Mouse (Mus musculus) retina, postnatal 1 day (tissue): ENCODE results near the gene Ugt3a1.
"Not testable (repeated sequence)": the region's sequence is repeated elsewhere in the genome, so short reads cannot be mapped to it uniquely, and the experiment has no call there.

Experiments
- DNase-seq: peaks from one replicate; pipeline ENCODE4 v3.0.0-alpha.2; 2012

The Ugt3a1 gene

GRCm38 (mm10) chr15:9276838-9277295, at the start of gene Ugt3a1:
Ugt3a1 (plus strand) TSS chr15:9276888.
- DNase-seq = no peak

GRCm38 (mm10) chr15:9230917-9231316, 45.8 kb upstream of the Ugt3a1 start:
- DNase-seq = not testable (repeated sequence)

GRCm38 (mm10) chr15:9246345-9246744, 30.3 kb upstream of the Ugt3a1 start:
- no peak for DNase-seq

GRCm38 (mm10) chr15:9252891-9253290, 23.8 kb upstream of the Ugt3a1 start:
- no peak for DNase-seq

- DNase-seq = no peak
Measured at GRCm38 (mm10) chr15:9260621-9261020, 16.1 kb upstream of the Ugt3a1 start.

GRCm38 (mm10) chr15:9271876-9272275, 4.8 kb upstream of the Ugt3a1 start:
- DNase-seq = no peak

- DNase-seq = no peak
Measured at GRCm38 (mm10) chr15:9279026-9279425, 2.3 kb downstream of the Ugt3a1 start.

- DNase-seq = no peak
Measured at GRCm38 (mm10) chr15:9279596-9279995, 2.9 kb downstream of the Ugt3a1 start.

- DNase-seq = no peak
Measured at GRCm38 (mm10) chr15:9283165-9283564, 6.5 kb downstream of the Ugt3a1 start.

- DNase-seq = no peak
Measured at GRCm38 (mm10) chr15:9289660-9290059, 13.0 kb downstream of the Ugt3a1 start.

GRCm38 (mm10) chr15:9305978-9306692, 29.4 kb downstream of the Ugt3a1 start:
- DNase-seq = no peak

GRCm38 (mm10) chr15:9334596-9334995, 57.9 kb downstream of the Ugt3a1 start:
- DNase-seq = no peak

- DNase-seq = no peak
Measured at GRCm38 (mm10) chr15:9335341-9335740, 58.7 kb downstream of the Ugt3a1 start, which contains the start of gene Ugt3a2. Ugt3a2 (plus strand) TSS chr15:9335550.

- no peak for DNase-seq
Measured at GRCm38 (mm10) chr15:9336616-9337015, 59.9 kb downstream of the Ugt3a1 start.

- DNase-seq = no peak
Measured at GRCm38 (mm10) chr15:9337021-9337420, 60.3 kb downstream of the Ugt3a1 start.

GRCm38 (mm10) chr15:9348739-9349138, 72.1 kb downstream of the Ugt3a1 start:
- DNase-seq = no peak

GRCm38 (mm10) chr15:9362801-9363200, 86.1 kb downstream of the Ugt3a1 start:
- DNase-seq = no peak
